Mouse (Mus musculus) liver, embryonic 14.5 days (tissue): ENCODE measurements around the gene Baiap2. TPM values are rescaled to one million over a fixed set of nuclear protein-coding genes. Genes with fewer than 3 reads are reported as not detected.

Experiments used
- ATAC-seq: fragments of 200-750 bp; cut with Nextera tagmentation; 2 replicates; pipeline ENCODE4 v1.8.0; 2017; ENCODE audit warnings: moderate number of reproducible peaks, mild to moderate bottlenecking, moderate library complexity; ENCODE audit not compliant: insufficient read depth
- DNase-seq, 3 experiments: peaks; one replicate each; pipeline ENCODE4 v3.0.0-alpha.2; 2012 to 2013; ENCODE audit warnings: low read depth in 3 of 3, low spot score in 3 of 3
- H3K27ac ChIP-seq: fragments of 300-500 bp; sonication (generic); 2 replicates; pipeline ENCODE4 v1.5.1; 2014; ENCODE audit warnings: moderate library complexity, mild to moderate bottlenecking, control low read depth, inconsistent platforms
- H3K27me3 ChIP-seq: fragments of 300-500 bp; sonication (generic); 2 replicates; pipeline ENCODE4 v1.6.1; 2014; ENCODE audit warnings: mild to moderate bottlenecking, low read length, moderate library complexity; ENCODE audit not compliant: control insufficient read depth, insufficient read depth
- H3K36me3 ChIP-seq: fragments of 300-500 bp; sonication (generic); replicated peaks from 2 replicates; pipeline ENCODE4 v1.6.1; 2014; ENCODE audit warnings: low read depth; ENCODE audit not compliant: control insufficient read depth, insufficient read depth
- H3K4me1 ChIP-seq, 2 experiments: fragments of 200-500 bp in 1 of 2; fragments of 300-500 bp in 1 of 2; sonication (generic) in 1 of 2; replicated peaks; 2 replicates each; pipeline ENCODE4 v1.6.1; 2012 to 2014; ENCODE audit warnings: antibody characterized with exemption in 1 of 2, inconsistent platforms in 1 of 2, low read length in 1 of 2; ENCODE audit not compliant: control insufficient read depth in 2 of 2, insufficient read depth in 2 of 2
- H3K4me2 ChIP-seq: fragments of 300-500 bp; sonication (generic); 2 replicates; pipeline ENCODE4 v1.6.1; 2014; ENCODE audit warnings: low read depth, mild to moderate bottlenecking, control low read depth, moderate library complexity
- H3K4me3 ChIP-seq, 2 experiments: fragments of 200-500 bp in 1 of 2; fragments of 300-500 bp in 1 of 2; sonication (generic) in 1 of 2; 2 replicates each; pipeline ENCODE4 v1.5.1; 2012 to 2014; ENCODE audit warnings: low read depth in 2 of 2, low read length in 2 of 2, mild to moderate bottlenecking in 2 of 2, control low read depth in 1 of 2, inconsistent platforms in 1 of 2, moderate library complexity in 1 of 2; ENCODE audit not compliant: insufficient read depth in 1 of 2
- H3K9ac ChIP-seq: fragments of 300-500 bp; sonication (generic); replicated peaks from 2 replicates; pipeline ENCODE4 v1.6.1; 2014; ENCODE audit warnings: mild to moderate bottlenecking, control low read depth, moderate library complexity
- H3K9me3 ChIP-seq: fragments of 300-500 bp; sonication (generic); 2 replicates; pipeline ENCODE4 v1.6.1; 2016; ENCODE audit warnings: low read length, mixed read lengths; ENCODE audit not compliant: control insufficient read depth
- CTCF ChIP-seq: IDR thresholded peaks from 2 replicates; pipeline ENCODE4 v1.5.1; 2016; ENCODE audit warnings: antibody characterized with exemption, low read depth, control low read depth
- EP300 ChIP-seq: IDR thresholded peaks from 2 replicates; pipeline ENCODE4 v1.6.1; 2016; ENCODE audit warnings: antibody characterized with exemption, low read depth
- WGBS: fragments of 180-500 bp; shearing (Covaris S2); extraction: QIAGEN DNeasy Blood & Tissue Kit; methylation state at CpG from one replicate; pipeline ENCODE4 v1.1.7; 2014; ENCODE audit not compliant: insufficient replicate concordance; 5-methylcytosine and 5-hydroxymethylcytosine counted together
- polyA plus RNA-seq, 2 experiments: library from polyadenylated mRNA; depleted of rRNA in 1 of 2; stranded (reverse) in 1 of 2; unstranded in 1 of 2; fragments of >200 nt; fragmentation: Nextera tagmentation in 1 of 2; extraction: Ambion mirVana in 1 of 2; gene quantifications; 2 replicates each; pipeline versions ENCODE4 v1.2.1 to v1.2.3; 2012 to 2014

Gene Baiap2
- polyA plus RNA-seq, 2 experiments = 4.2 to 5.6 TPM

- no peak for DNase-seq
- H3K9me3 ChIP-seq = no peaks in the 10 kb centered on the region
- TF ChIP-seq CTCF = no peak
- TF ChIP-seq EP300 = no peak
- H3K9ac ChIP-seq = no peak overlapping the region
- no peak overlapping the region for H3K27ac ChIP-seq
- 0 out of 4 replicates have a peak overlapping the region, but pooled peaks of 1 of the 2 experiments have one; percentile 6 for H3K4me3 ChIP-seq
- no peaks in the 10 kb centered on the region for H3K36me3 ChIP-seq
- 8% methylated on average over 16 of the region's 16 CpGs for WGBS
- no peaks in the 10 kb centered on the region; a peak in 1 of 4 replicates for H3K4me1 ChIP-seq
- peak overlapping the region; percentile 48 for H3K4me2 ChIP-seq
- H3K27me3 ChIP-seq = no peaks in the 10 kb centered on the region
- peak; percentile 45 for ATAC-seq
Measured at GRCm38 (mm10) chr11:119928023-119928681, 14.4 kb upstream of the Baiap2 start.

- no peaks in the 10 kb centered on the region for H3K9me3 ChIP-seq
- H3K36me3 ChIP-seq = no peaks in the 10 kb centered on the region
- H3K4me1 ChIP-seq = no peaks in the 10 kb centered on the region; a peak in 1 of 4 replicates
- H3K4me2 ChIP-seq = no peak overlapping the region
- no peak for TF ChIP-seq CTCF
- TF ChIP-seq EP300 = no peak
- ATAC-seq (no peak), DNase-seq (no peak)
- 47% methylated on average over 6 of the region's 6 CpGs for WGBS
- no peak overlapping the region for H3K4me3 ChIP-seq
- H3K27ac ChIP-seq = no peak overlapping the region
- no peaks in the 10 kb centered on the region for H3K27me3 ChIP-seq
- H3K9ac ChIP-seq = no peak overlapping the region
Measured at GRCm38 (mm10) chr11:119929603-119930265, 12.8 kb upstream of the Baiap2 start.

- H3K4me2 ChIP-seq = no peak overlapping the region
- no peak for TF ChIP-seq CTCF
- no peak for TF ChIP-seq EP300
- 43% methylated on average over 10 of the region's 10 CpGs for WGBS
- no peaks in the 10 kb centered on the region for H3K27me3 ChIP-seq
- no peaks in the 10 kb centered on the region for H3K9me3 ChIP-seq
- ATAC-seq (no peak), DNase-seq (no peak)
- H3K4me1 ChIP-seq = peaks cover 0 to 2% of the 10 kb centered on the region in 2 experiments; a peak in 2 of 4 replicates
- no peaks in the 10 kb centered on the region for H3K36me3 ChIP-seq
- H3K9ac ChIP-seq = no peak overlapping the region
- no peak overlapping the region for H3K27ac ChIP-seq
- H3K4me3 ChIP-seq = no peak overlapping the region
Measured at GRCm38 (mm10) chr11:119931809-119932208, 10.8 kb upstream of the Baiap2 start.

- WGBS = 55% methylated on average over 4 of the region's 4 CpGs
Measured at GRCm38 (mm10) chr11:119933142-119933541, 9.4 kb upstream of the Baiap2 start.

GRCm38 (mm10) chr11:119933819-119934583 lies 8.6 kb upstream of the Baiap2 start:
- peaks cover 0 to 8% of the 10 kb centered on the region in 2 experiments; a peak in 3 of 4 replicates for H3K4me1 ChIP-seq
- WGBS = 46% methylated on average over 8 of the region's 8 CpGs
- no peaks in the 10 kb centered on the region for H3K27me3 ChIP-seq
- TF ChIP-seq CTCF (no peak), EP300 (no peak)
- DNase-seq (no peak), ATAC-seq (no peak)
- no peak overlapping the region for H3K9ac ChIP-seq
- H3K27ac ChIP-seq = no peak overlapping the region
- no peaks in the 10 kb centered on the region for H3K36me3 ChIP-seq
- H3K4me2 ChIP-seq = no peak overlapping the region
- no peaks in the 10 kb centered on the region for H3K9me3 ChIP-seq
- no peak overlapping the region for H3K4me3 ChIP-seq

More at GRCm38 (mm10) chr11:119933142-119933541, 9.4 kb upstream of the Baiap2 start:
- no peak overlapping the region for H3K27ac ChIP-seq
- peaks cover 0 to 6% of the 10 kb centered on the region in 2 experiments; a peak in 3 of 4 replicates for H3K4me1 ChIP-seq
- ATAC-seq (no peak), DNase-seq (no peak)
- H3K36me3 ChIP-seq = no peaks in the 10 kb centered on the region
- H3K9me3 ChIP-seq = no peaks in the 10 kb centered on the region
- H3K9ac ChIP-seq = no peak overlapping the region
- H3K27me3 ChIP-seq = no peaks in the 10 kb centered on the region
- no peak for TF ChIP-seq EP300
- TF ChIP-seq CTCF = no peak
- H3K4me2 ChIP-seq = no peak overlapping the region
- no peak overlapping the region for H3K4me3 ChIP-seq
